Mouse (Mus musculus): Measurements from ENCODE around the gene Cyp2j13.
"Not testable (repeated sequence)": the region's sequence is repeated elsewhere in the genome, so short reads cannot be mapped to it uniquely, and the experiment has no call there.

Gene Cyp2j13

GRCm38 (mm10) chr4:96077261-96078125 is at the start of gene Cyp2j13:
Gene Cyp2j13, minus strand, starts transcription at chr4:96077546.
- DNase-seq: peak; percentile 93 to 95

- DNase-seq: no peak
Observed at GRCm38 (mm10) chr4:96096841-96097240, 19.5 kb upstream of the Cyp2j13 start.

DNA sequence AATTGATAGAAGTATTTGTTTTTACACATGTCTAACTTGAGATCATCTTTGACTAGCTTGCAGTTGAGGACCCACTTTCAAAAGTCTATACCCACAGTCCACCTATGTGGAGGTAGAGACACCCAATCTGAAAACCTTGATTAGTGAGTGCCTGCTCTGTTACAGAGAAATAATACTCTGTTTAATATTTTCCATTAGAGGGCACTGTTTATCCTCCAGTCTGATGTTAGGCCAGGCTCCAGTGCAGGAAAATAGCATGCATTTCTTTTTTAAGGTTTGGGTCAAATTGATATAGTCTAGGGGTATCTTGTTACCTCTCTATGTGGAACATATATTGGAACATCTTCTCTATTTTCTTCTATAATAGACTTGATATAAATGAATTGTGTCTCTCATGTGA is 14.5 kb upstream of the Cyp2j13 start:
- DNase-seq: no peak

DNA sequence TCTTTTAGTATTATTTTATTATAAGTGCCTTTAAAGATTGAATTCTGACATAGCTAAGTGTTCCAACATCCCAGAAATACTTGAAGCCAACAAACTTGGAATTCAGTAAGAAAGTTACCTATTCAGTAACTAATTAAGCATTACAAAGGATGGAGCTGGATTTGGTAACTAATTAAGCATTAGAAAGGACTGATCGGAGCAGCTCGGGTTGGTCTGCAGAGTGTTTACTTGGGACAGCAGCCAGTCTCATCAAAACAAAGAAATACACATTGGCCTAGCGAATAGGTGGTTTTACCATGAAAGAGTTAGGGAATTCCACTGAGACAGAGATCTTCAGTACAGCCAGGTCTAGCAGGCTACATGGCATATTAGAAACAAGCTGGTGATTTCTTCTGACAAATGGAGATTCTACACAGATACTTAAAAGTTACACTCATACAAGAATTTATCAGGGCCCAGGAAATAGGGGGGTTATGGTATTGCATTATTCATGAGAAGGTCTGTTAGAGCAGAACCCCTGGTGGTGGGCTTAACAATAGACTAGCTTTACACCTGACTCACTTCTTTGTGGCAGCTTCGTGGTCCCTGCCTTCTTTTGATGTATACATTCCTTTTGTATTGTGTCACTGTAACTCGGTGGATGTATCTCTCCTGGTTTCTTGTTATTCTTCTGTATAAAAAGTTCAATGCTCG is 12.2 kb upstream of the Cyp2j13 start:
- not testable (repeated sequence) for DNase-seq

DNA sequence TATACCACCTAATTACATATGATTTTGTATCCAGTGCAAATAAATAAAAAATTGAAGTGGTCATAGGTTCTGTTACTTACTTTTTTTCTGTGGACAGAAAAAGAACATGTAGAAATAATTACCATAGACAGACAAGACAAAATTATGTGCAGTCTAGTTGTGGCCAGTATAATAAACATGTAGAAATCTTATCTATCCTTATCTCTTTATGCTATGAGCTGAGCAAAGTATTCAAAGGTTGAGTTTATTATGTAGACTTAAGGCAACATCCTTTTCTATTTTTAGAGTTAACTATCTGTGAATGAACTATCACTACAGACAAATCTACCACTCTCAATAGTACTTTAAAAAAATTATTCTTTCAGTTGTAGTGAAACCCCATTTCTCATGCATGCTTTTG is 962 bp upstream of the Cyp2j13 start:
- DNase-seq: no peak

GRCm38 (mm10) chr4:96062045-96062444 is 15.3 kb downstream of the Cyp2j13 start:
- DNase-seq: no peak

GRCm38 (mm10) chr4:96060106-96060505 is 17.2 kb downstream of the Cyp2j13 start:
- no peak for DNase-seq

- DNase-seq: peak; percentile 8 to 19
Observed at GRCm38 (mm10) chr4:96028412-96028811, 48.9 kb downstream of the Cyp2j13 start.

DNA sequence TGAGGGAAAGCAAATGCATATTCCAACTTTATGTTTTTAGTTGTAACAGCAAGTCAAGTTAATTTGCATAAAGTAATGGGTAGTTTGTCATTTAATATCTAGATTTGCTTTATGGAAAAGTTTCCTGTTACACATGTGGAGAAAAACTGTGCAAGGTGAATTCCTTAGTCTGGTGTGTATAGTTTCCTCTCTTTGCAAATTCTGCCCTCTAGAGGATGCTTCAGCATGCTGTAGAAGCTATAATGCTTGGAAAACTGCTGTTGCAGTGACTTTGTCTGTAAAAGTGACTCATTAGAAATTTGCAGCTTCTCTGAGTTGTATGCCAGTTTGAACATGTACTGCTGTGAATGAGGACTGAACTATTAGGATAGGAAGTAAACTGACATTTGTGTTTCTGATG is 54.5 kb downstream of the Cyp2j13 start:
- peak; percentile 3 to 5 for DNase-seq

- DNase-seq: no peak
Observed at GRCm38 (mm10) chr4:96016875-96017274, 60.5 kb downstream of the Cyp2j13 start.

GRCm38 (mm10) chr4:95982221-95982620 is 95.1 kb downstream of the Cyp2j13 start:
- DNase-seq: not testable (repeated sequence)
